Mouse (Mus musculus) ES-Bruce4 (cell line): Measurements from ENCODE around the gene Ralgps1. TPM values are rescaled to one million over a fixed set of nuclear protein-coding genes. Genes with fewer than 3 reads are reported as not detected.

Experiments
- H3K27ac ChIP-seq: 2 replicates; pipeline ENCODE4 v1.5.1; 2012; ENCODE audit warnings: low read length, inconsistent platforms; ENCODE audit not compliant: insufficient read depth
- H3K27me3 ChIP-seq: 2 replicates; pipeline ENCODE4 v1.6.1; 2012; ENCODE audit warnings: mild to moderate bottlenecking, low read length, inconsistent platforms; ENCODE audit not compliant: control insufficient read depth, poor library complexity, insufficient read depth, severe bottlenecking
- H3K36me3 ChIP-seq: 2 replicates; pipeline ENCODE4 v1.6.1; 2012; ENCODE audit warnings: inconsistent platforms, mild to moderate bottlenecking, low read length, moderate library complexity; ENCODE audit not compliant: control insufficient read depth, poor library complexity, insufficient read depth, severe bottlenecking
- H3K4me1 ChIP-seq: one replicate; pipeline ENCODE4 v1.8.1; 2011; ENCODE audit warnings: low read length; ENCODE audit not compliant: control insufficient read depth, insufficient read depth
- H3K4me3 ChIP-seq: 2 replicates; pipeline ENCODE4 v1.5.1; 2011; ENCODE audit warnings: low read depth, mild to moderate bottlenecking, low read length
- H3K9ac ChIP-seq: 2 replicates; pipeline ENCODE4 v1.6.1; 2012; ENCODE audit warnings: low read depth, mild to moderate bottlenecking, inconsistent platforms; ENCODE audit not compliant: poor library complexity, severe bottlenecking
- H3K9me3 ChIP-seq: replicated peaks from 2 replicates; pipeline ENCODE4 v1.6.1; 2012; ENCODE audit warnings: mild to moderate bottlenecking, low read length, inconsistent platforms; ENCODE audit not compliant: control insufficient read depth, poor library complexity, insufficient read depth, severe bottlenecking
- CTCF ChIP-seq: IDR thresholded peaks from one replicate; pipeline ENCODE4 v1.8.1; 2011; ENCODE audit warnings: low read depth, low read length
- EP300 ChIP-seq: IDR thresholded peaks from 2 replicates; pipeline ENCODE4 v1.6.1; 2011; ENCODE audit warnings: low read depth, low read length; ENCODE audit not compliant: insufficient read depth
- POLR2A ChIP-seq: IDR thresholded peaks from one replicate; pipeline ENCODE4 v1.8.1; 2011; ENCODE audit warnings: low read length; ENCODE audit not compliant: insufficient read depth
- polyA plus RNA-seq: library from polyadenylated mRNA; stranded (reverse); fragments of >200 nt; gene quantifications from 2 replicates; pipeline ENCODE4 v1.2.4, GENCODE M21; 2011; ENCODE audit warnings: low read depth; ENCODE audit not compliant: missing spikeins, insufficient read depth, insufficient read length

Ralgps1 gene
- polyA plus RNA-seq, 1 experiment, result 17.0 TPM

DNA sequence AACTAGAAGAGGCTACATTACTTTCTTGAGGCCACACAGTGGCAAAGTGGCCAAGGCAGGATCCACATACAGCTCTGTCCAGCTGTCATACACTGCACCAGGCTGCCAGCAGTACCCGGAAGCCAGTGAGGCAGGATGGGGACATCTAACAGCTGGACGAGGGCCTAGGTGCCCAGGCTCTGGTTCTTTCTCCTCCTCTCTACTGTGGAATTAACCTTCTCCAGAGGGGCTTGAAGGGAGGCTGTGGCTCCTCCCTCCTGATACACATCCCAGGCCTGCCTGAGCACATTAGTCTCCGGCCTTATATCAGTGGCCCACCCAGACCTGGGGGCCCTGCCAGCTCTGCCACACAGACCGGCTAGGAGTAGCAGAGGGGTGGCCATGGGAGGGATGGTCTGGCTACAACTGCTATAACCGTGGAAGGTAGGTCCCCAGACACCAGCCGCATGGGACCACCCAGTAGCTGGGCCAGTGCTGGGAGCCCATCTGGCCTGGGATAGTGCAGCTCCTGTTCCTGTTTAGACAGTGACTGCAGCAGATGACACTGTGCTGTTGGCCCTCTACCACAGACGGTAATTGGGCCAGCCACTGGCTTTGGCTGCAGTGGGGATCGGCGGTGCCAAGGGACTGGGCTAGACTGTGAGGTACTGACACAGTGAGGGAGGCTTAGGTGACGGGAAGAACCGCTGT, 192.9 kb downstream of the Ralgps1 start:
- Histone ChIP-seq H3K36me3 (no peaks in the 10 kb centered on the region), H3K4me1 (no peaks in the 10 kb centered on the region), H3K4me3 (no peak overlapping the region), H3K27me3 (no peaks in the 10 kb centered on the region), H3K27ac (no peak overlapping the region), H3K9ac (no peak overlapping the region), H3K9me3 (no peaks in the 10 kb centered on the region)
- no peak for TF ChIP-seq EP300
- TF ChIP-seq CTCF, result no peak
- no peak for TF ChIP-seq POLR2A

GRCm38 (mm10) chr2:33177443-33178242, 193.6 kb downstream of the Ralgps1 start:
- Histone ChIP-seq H3K36me3 (no peaks in the 10 kb centered on the region), H3K27ac (no peak overlapping the region), H3K9ac (no peak overlapping the region), H3K4me3 (no peak overlapping the region), H3K27me3 (no peaks in the 10 kb centered on the region), H3K9me3 (no peaks in the 10 kb centered on the region), H3K4me1 (no peaks in the 10 kb centered on the region)
- TF ChIP-seq POLR2A (no peak), CTCF (no peak), EP300 (no peak)

- H3K27me3 ChIP-seq, result no peaks in the 10 kb centered on the region
- no peaks in the 10 kb centered on the region for H3K4me1 ChIP-seq
- H3K36me3 ChIP-seq, result no peaks in the 10 kb centered on the region
- TF ChIP-seq EP300, result no peak
- TF ChIP-seq CTCF, result no peak
- no peak for TF ChIP-seq POLR2A
- no peak overlapping the region for H3K4me3 ChIP-seq
- no peak overlapping the region for H3K27ac ChIP-seq
- no peaks in the 10 kb centered on the region for H3K9me3 ChIP-seq
- H3K9ac ChIP-seq, result no peak overlapping the region
Observed at GRCm38 (mm10) chr2:33176921-33177320, 194.4 kb downstream of the Ralgps1 start.

- TF ChIP-seq CTCF (no peak), EP300 (no peak), POLR2A (no peak)
- Histone ChIP-seq H3K9me3 (no peaks in the 10 kb centered on the region), H3K4me3 (no peak overlapping the region), H3K27me3 (no peaks in the 10 kb centered on the region), H3K27ac (no peak overlapping the region), H3K9ac (no peak overlapping the region), H3K4me1 (no peaks in the 10 kb centered on the region), H3K36me3 (no peaks in the 10 kb centered on the region)
Observed at GRCm38 (mm10) chr2:33176516-33176915, 194.8 kb downstream of the Ralgps1 start.

DNA sequence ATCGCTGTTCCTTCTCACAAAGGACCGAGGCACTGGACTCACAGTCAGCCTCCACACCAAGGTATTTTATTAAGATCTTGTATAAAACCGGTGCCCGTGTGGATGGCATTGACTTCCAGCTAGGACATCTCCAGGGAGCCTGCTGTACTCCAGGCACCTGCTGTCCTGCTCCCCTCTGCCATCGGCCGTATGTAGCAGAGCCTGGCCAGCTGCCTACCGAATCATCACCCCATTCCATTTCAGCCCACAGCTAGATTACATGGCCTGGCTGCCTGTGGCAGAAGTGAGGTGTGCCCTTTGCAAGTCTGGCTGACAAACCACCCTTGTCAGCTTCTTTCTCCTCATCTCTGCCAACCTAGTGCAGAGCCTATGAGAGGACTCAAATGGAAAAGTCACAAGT, 197.6 kb downstream of the Ralgps1 start:
- no peaks in the 10 kb centered on the region for H3K4me1 ChIP-seq
- no peak overlapping the region for H3K9ac ChIP-seq
- H3K4me3 ChIP-seq, result no peak overlapping the region
- no peaks in the 10 kb centered on the region for H3K9me3 ChIP-seq
- H3K27me3 ChIP-seq, result no peaks in the 10 kb centered on the region
- H3K27ac ChIP-seq, result no peak overlapping the region
- no peak for TF ChIP-seq EP300
- TF ChIP-seq POLR2A, result no peak
- TF ChIP-seq CTCF, result no peak
- H3K36me3 ChIP-seq, result no peaks in the 10 kb centered on the region

DNA sequence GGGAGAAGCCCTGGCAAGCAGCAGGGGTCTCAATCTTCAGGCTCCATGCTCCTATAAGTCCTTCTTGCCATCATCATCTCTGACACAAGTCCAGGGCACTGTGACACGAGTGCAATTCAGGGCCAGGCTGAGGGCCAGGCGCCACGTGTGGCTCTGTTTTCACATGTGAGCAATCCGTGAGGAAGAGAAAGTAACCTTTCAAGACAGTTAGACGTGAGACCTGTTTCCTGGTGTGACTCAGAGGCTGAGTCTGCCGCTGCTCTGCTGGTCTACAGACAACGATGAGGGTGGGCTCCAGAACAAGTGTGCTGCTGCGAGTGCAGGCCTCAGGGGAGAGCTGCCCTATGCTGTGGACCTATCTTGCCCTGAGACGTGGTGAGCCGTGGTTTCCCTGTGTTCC, 198.2 kb downstream of the Ralgps1 start:
- Histone ChIP-seq H3K36me3 (no peaks in the 10 kb centered on the region), H3K27ac (no peak overlapping the region), H3K4me3 (no peak overlapping the region), H3K9ac (no peak overlapping the region), H3K4me1 (no peaks in the 10 kb centered on the region), H3K27me3 (no peaks in the 10 kb centered on the region), H3K9me3 (no peaks in the 10 kb centered on the region)
- TF ChIP-seq EP300 (no peak), CTCF (no peak), POLR2A (no peak)
